Mouse (Mus musculus): ENCODE measurements around the gene Snrnp70.

GRCm38 (mm10) chr7:45361243-45361804, 34.2 kb downstream of the Snrnp70 start:
- TF ChIP-seq EP300 (IDR thresholded peaks at IDR 0.05; ENCODE audit: low read depth) = no peak
- no peak for TF ChIP-seq CTCF (IDR thresholded peaks at IDR 0.05; ENCODE audit: low read depth)

All from liver, embryonic 14.5 days (tissue).